Mouse (Mus musculus) urinary bladder, postnatal 10 days (tissue): ENCODE data around the gene Nudt19.
A peak's percentile ranks its signal among the peaks of the same experiment; 100 is the strongest.
"Not testable (repeated sequence)": the region's sequence is repeated elsewhere in the genome, so short reads cannot be mapped to it uniquely, and the experiment has no call there.

Experiments
- DNase-seq: peaks from one replicate; pipeline ENCODE4 v3.0.0; 2022; ENCODE audit warnings: low spot score

The Nudt19 gene

DNA sequence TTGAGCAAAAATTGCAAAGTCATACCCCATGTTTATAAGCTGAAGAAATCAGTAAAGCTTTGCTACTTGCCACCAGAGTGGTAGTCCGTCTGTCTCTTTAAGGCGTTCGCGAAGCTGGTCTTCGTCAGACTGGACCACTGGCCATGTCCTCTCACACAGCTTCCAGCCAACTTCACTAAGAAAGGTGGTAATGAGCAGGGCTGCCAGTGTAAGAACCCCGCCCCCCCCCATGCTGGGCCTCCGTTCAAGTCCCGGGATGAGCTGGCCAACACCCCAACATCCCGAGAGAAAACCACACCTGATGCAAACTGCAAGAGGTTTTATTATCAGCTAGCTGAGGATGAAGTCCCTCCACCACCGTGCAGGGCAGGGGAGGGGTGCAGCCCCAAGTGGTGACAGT lies 8.8 kb upstream of the Nudt19 start:
- DNase-seq, result not testable (repeated sequence)

DNA sequence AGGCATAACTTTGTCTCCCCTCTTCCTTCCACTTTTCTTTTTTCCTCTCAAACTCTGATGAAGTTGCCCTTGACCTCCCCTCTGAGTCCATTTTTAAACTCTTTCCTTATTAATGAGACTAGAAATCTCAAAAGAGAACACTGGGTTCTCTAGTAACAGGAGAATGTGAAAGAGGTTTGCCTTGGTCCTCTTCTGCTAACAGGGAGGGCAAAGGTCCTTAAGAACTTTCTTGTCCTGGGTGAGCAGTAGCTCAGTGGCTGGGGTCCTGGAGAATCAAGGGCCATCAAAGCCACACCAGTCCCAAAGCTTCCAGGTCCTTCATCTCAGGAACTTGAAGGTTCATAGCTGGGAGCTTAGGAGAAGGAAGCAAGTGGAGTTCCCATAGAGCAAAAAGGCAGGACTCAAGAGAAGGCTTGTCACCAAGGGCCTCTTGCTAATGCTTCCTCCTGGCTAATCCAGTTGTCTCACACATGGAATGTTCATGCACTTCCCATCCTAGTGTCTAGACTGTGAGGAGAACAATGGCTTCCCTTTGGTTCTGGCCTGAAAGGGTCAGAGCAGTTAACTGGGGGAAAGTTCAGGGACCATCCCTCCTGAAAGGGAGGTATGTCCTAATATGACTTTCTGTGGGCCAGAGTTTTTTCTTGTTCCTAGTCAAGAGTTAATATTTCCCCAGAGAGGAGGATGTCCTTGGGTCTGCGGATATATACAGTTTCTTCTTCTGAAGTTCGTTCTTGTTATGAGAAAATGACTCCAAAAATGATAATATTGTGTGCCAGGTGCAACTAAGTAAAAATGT lies 8.2 kb upstream of the Nudt19 start:
- no peak for DNase-seq

DNA sequence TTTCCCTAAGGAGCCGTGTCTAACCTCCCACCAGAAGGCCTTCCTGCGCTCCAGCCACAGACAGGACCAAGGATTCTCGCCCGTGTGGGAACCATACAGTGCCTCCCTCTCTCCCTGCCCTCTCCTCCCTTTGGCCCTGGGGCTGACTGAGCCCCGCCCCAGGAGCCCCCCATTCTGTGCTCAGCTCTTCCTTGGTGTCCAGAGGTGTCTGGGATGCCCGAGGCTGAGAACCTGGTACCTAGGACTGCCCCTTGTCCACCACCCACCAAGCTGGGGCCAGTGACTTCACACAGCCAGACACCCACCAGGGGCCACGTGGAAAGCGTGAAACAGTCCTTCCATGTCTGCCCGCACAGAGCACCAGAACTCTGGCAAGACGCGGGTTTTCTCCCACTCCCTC lies 7.0 kb upstream of the Nudt19 start:
- no peak for DNase-seq

DNA sequence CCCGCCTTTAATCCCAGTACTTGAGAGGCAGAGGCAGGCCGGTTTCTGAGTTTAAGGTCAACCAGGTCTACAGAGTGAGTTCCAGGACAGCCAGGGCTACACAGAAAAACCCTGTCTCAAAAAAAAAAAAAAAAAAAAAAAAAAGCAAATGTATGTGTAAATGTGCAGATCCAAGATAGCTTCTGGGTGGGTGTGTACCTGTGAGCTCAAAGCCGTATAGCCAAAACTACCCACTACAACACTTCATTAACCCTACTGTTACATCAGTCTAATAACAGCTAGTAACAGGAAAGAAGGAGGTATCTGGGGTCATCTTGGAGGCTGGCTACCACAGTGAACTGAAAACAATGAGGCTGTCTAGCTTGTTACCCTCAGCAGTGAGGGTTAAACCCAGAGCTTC lies 3.7 kb upstream of the Nudt19 start:
- no peak for DNase-seq

DNA sequence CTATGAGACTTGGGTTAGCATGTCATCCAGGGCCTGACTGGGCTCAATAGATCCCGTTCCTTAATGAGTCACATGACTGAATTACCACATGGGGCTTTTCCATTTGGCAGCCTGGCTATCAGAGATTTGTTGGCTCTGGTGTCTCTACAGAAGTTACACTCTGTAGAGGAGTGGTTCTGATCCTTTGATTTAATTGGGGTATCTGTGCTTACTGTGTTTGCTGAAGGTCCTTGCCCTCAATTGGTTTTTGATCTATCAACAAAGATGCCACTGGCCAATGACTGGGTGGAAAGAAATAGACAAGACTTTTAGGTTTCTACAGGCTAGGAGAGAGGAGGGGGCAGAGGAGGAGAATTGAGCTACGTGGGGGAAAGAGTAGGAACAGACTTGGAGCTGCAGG lies 2.6 kb upstream of the Nudt19 start:
- DNase-seq, result no peak

DNA sequence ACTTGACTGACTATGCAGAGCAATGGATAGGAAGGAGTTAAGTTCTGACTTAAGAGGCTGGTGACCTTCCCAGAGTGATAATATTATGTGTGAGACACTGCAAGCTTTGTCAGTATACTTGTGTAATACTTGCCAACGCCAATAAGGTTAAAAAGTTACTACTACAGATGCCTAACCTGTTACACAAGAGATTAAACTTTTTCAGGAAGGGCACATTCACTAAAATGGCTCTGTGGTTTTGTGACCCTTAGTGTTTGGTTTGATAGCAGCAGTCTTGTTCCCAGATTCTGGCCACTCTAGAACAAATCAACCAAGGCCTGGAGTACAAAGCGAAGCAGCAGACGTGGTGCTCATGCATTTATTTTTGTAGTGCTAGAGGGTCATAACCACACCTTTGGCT lies 1.5 kb upstream of the Nudt19 start:
- DNase-seq, result no peak

DNA sequence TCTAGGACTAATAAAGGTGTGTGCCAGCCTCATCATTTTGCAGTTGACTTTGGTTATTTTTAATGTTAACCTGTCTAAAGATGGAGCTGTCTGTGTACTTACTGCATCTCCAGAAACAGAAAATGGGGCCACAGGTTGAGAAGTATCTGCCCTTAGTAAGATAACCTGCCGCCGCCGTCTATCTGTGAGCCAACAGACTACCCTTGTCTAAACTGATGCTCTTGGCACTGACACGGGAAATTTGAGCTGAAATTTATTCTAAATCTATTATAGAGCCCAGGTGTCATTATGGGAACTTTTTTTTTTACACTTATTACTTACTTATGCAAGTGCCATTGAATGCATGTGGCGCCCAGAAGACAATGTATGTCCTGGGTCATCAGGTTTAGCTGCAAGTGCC lies 801 bp upstream of the Nudt19 start:
- no peak for DNase-seq

DNA sequence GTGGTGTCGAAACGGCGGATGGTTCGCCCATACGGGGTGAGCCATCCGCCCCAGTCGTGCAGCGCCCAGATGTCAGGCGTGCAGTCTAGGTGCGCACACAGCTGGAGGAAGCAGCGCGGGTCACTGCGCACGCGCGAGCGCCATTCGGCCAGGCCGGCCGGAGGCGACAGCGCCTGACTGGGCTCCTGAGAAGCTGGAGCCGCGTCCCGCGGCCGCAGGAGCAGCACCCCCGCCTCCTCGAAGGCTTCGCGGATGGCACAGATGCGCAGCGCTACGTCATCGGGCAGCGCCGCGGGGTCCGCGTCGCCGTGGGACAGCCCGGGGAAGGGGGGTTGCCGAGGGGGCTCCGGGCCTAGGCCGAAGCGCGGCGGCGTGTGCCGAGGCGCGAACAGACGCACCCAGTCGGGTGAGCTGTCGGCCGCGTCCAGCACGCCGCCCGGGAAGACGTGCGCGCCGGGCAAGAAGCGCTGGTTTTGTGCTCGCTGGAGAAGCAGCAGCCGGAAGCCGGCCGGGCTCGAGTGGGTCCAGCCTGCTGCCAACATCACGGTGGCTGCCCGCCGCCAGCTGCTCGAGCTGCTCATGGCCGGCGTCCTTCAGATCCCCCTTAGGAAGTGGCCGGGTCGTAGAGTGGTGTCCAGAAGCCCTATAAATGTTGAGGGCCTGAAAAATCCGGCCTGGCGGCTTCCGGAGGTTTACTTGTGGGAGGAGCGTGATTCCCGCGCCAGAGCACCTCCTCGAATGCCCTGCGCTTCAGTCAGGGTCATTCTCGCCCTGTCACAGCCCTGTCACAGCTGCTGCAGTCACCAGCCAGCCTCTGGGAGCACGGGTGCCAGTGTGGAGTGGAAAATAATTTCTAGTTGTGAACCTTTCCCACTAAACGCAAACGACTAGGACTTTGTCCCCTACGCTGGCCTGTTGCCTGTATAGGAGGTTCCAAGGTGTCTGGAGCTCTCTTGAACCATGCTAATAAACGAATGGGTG lies 590 bp downstream of the Nudt19 start:
- peak; percentile 62 for DNase-seq

DNA sequence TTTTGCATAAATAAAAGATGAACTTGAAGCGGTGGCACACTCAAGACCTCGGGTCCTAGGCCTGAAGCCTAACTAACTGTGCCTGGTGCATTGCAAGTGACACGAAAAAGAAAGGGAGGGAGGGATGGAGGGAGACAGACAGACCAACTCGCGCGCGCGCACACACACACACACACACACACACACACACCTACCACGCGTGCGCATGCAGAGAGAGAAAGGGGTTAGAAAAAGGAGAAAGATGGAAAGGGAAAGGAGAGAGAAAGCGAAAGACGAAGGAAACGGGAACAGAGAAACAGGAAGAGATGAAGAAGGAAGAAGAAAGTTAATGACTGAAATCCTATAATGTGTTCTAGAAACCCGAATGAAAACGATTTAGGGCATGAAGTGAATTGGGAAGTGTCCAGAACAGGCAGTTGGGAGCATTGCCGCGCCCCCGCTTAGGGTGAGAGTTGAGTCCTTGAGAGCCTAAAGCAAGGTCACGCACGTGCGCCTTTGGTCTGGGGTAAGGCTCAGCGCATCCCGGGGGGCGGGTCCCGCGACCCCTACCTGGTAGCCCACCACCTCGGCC lies 1.4 kb downstream of the Nudt19 start:
- DNase-seq, result no peak

DNA sequence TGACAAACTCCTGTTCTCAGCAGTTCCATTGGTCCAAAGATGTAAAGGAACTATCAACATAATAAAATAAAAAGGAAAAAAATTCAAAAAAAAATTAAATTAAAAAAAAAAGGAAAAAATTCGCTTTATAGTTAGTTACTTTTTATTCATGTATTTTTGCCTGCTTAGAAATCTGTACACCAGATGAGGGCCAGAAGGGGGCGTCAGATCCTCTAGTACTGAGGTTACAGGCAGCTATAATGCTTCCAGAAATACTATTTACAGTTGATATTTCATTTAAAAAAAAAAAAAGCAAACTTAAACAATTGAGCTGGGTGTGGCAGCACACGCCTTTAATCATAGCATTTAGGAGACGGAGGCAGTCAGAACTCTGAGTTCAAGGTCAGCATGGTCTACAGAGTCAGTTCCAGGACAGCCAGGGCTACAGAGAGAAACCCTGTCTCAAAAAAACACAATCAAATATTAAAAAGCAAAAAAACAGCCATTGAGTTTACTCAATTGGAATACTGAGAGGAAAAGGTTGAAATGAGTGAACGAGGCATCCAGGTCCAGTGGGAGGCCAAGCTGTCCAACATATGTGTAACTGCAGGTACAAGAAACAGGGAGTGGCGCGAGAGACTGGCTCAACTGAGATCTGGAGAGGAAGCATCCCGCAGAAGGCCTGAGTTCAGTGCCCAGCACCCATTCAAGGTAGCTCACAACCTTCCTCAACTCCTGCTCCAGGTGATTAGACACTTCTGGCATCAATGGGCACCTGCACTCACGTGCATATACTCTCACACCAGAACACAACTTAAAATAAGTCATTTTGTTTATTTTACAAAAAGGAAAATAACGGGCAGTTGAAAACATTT lies 2.1 kb downstream of the Nudt19 start:
- no peak for DNase-seq

DNA sequence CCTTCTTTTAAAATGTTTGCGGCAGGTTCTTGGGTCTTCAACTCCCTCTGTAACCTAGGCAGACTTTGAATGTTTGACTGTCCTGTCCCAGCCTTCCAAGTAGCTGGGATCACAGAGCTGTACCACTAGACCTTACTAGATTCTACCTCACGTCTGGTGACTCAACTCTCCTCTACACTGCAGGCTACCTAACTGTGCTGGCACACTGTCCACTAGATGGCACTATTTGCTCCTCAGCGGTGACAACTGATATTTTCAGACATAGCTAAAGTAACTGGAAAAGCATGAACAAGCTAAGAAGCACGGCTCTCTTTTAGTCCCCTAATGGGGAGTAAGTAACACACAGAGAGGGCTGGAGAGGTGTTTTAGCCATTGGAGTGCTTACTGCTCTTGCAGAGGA lies 10.2 kb downstream of the Nudt19 start:
- DNase-seq, result no peak

DNA sequence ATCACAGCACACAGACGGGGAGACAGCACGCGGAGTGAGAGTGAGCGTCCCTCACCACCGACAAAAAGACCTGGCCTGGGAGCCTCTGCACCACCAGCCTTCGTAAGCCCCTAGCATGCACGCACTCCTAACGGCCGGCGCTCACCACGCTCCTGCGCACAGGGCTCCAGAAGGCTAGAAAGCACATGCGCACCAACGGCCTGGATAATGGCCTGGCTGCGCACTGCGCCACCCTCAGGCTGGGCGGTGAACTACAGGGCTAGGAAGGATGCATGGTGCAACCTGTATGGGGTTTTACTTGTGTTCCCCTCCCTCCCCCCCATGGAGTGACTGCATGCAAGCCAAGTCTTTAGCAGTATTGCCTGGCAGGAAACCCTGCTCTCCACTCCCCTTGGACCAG lies 18.5 kb downstream of the Nudt19 start, which contains the start of gene Tdrd12:
Gene Tdrd12, minus strand, starts transcription at position 184 of the 400 bp plus-strand sequence.
- DNase-seq, result no peak

DNA sequence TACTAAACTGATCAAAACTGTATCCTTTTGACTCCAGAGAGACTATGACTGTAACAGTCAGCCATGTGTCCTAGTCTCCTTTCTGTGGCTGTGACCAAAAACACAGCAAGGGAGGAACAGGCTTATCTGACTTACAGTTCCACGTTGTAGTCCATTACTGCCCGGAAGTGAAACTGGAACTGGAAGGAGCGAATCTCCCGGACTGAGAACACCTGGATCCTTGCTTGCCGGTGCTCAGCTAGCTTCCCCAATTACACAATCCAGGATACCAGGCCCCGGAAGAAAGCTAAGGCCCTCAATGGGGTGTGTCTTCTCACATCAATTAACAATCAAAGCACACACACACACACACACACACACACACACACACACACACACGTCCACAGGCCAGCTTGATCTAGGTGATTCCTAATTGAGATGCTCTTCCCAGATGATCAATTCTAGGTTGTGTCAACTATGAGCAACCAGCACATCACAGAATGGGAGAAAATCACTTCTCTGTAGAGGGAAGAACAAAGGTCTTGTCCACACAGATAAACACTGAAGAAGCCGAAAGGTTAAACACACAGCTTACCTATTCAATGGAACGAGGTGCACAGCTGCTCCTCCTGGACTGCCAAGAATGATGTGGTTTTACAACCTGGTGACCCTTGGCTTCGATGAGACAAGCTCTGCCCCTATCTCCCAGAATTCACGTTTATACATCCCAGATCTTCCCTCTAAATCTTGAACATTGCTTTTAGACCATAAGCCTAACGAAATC lies 20.2 kb downstream of the Nudt19 start:
- DNase-seq, result no peak

DNA sequence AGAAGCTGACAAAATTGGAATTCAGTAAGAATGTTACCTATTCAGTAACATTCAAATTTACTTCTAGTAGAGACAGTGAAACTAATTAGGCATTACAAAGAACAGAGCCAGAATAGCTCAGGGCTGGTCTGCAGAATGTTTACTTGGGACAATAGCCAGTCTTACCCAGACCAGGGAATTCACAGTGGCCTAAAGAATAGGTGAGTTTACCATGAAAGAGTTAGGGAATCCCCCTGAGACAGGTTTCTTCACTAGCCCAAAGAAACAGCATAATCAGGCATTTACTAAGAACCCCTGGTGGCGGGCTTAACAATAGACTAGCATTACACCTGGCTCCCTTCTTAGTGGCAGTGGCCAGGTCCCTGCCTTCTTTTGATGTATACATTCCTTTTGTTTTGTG lies 25.6 kb downstream of the Nudt19 start:
- DNase-seq, result not testable (repeated sequence)

DNA sequence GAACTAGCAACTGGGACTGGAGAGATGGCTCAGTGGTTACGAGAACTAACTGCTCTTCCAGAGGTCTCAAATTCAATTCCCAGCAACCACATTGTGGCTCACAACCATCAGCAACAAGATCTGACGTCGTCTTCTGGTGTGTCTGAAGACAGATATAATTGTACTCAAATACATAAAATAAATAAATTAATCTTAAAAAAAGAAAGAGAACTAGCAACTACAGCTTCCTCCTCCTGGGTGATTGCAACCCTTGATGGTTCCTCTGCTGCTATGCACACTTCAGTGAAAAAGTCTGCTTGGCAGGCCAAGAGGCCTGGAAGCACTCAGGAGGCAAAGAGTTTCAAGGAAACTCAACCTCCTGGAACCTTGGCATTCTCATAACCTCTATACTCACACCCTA lies 26.1 kb downstream of the Nudt19 start:
- no peak for DNase-seq

DNA sequence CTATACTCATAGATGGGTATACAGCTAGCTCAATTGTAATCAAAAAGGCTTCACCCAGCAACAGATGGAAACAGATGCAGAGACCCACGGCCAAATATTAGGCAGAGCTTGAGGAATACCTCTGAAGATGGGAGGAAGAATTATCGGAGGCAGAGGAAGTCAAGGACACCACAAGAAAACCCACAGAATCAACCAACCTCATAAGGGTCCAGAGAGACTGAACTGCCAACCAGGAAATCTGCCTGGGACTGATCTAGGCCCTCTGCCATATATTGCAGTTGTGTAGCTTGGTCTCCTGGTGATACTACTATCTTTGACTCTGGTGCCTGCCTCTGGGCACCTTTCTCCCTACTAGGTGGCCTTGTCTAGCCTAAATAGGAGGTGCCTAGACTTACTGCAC lies 29.3 kb downstream of the Nudt19 start:
- no peak for DNase-seq

DNA sequence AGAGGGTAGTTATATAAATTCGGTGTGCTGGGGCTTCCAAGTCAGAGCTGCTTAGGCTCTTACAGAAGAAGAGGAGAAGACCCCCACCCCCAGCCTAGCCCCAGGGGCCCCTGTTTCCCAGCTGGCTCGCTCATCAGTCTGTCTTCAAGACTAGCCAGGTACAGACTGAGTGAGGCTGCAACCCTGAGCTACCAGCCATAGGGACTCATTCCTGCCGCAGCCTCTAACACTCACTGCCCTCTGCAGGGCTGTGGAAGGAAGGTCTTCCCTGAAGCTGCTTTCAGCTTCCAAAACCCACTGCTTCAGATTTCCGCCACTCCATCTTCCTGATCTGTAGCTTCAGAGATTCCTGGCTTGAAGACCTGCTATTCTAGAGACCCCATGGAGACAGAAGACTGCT lies 54.1 kb downstream of the Nudt19 start:
- DNase-seq, result no peak

DNA sequence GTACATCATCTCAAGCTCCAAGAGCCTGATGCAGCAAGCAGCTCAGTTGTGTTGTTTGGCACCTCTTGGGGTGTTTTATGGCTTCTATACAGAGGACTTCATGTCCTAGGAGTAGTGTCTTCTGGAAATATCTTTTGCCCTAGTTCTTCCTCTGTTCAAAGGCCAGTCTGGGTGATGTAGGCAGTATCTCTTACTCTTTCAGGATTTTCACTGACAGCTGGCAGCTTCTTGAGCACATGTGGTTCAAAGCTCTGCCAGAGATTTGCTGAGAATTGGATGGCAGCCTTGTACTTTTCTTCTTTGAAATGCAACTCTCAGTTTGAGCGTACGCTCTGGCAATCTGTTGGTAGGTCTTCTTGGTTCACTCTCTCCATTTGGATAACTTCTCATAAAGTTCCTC lies 58.6 kb downstream of the Nudt19 start:
- no peak for DNase-seq
